Mouse (Mus musculus) CH12.LX (cell line): Measurements from ENCODE around the gene Kxd1. TPM values are rescaled to one million over a fixed set of nuclear protein-coding genes. Genes with fewer than 3 reads are reported as not detected.

Experiments
- DNase-seq: peaks from one replicate; pipeline ENCODE4 v3.0.0-alpha.2; 2013; ENCODE audit errors: extremely low read depth
- H3K27ac ChIP-seq: 2 replicates; pipeline ENCODE4 v1.5.1; 2012; ENCODE audit warnings: low read depth, mild to moderate bottlenecking, control low read depth, moderate library complexity; ENCODE audit not compliant: insufficient read depth
- H3K27me3 ChIP-seq: replicated peaks from 2 replicates; pipeline ENCODE3; 2012; ENCODE audit warnings: inconsistent platforms
- H3K36me3 ChIP-seq, 2 experiments: replicated peaks in 1 of 2; 2 replicates each; pipeline versions ENCODE3 to v1.6.1; 2012; ENCODE audit warnings: inconsistent platforms in 1 of 2, low read length in 1 of 2, mild to moderate bottlenecking in 1 of 2, mixed read lengths in 1 of 2, moderate library complexity in 1 of 2; ENCODE audit not compliant: control insufficient read depth in 1 of 2, insufficient read depth in 1 of 2
- H3K4me1 ChIP-seq, 2 experiments: 2 replicates each; pipeline ENCODE4 v1.6.1; 2012; ENCODE audit warnings: inconsistent platforms in 1 of 2, moderate library complexity in 1 of 2; ENCODE audit not compliant: insufficient read depth in 2 of 2, control insufficient read depth in 1 of 2
- H3K4me2 ChIP-seq: 2 replicates; pipeline ENCODE4 v1.6.1; 2012; ENCODE audit warnings: low read depth, mild to moderate bottlenecking, control low read depth; ENCODE audit not compliant: poor library complexity, insufficient read depth, severe bottlenecking
- H3K4me3 ChIP-seq, 3 experiments: fragments of 150-350 bp in 1 of 3; sonication (generic) in 1 of 3; replicated peaks in 1 of 3; 2 replicates each; pipeline versions ENCODE3 to v1.5.1; 2011 to 2012; ENCODE audit warnings: low read depth in 2 of 3, low read length in 2 of 3, mild to moderate bottlenecking in 2 of 3, moderate library complexity in 2 of 3, control low read depth in 1 of 3, improper control_type of control experiment in 1 of 3, inconsistent platforms in 1 of 3, mixed read lengths in 1 of 3; ENCODE audit not compliant: poor library complexity in 1 of 3
- H3K79me2 ChIP-seq: replicated peaks from 2 replicates; pipeline ENCODE4 v1.6.1; 2012; ENCODE audit warnings: mild to moderate bottlenecking, moderate library complexity; ENCODE audit not compliant: control insufficient read depth, poor library complexity, insufficient read depth, severe bottlenecking; ENCODE audit errors: extremely low read depth
- H3K9ac ChIP-seq: 2 replicates; pipeline ENCODE4 v1.6.1; 2012; ENCODE audit warnings: low read depth, mild to moderate bottlenecking, control low read depth, moderate library complexity; ENCODE audit not compliant: insufficient read depth
- H3K9me3 ChIP-seq: replicated peaks from 2 replicates; pipeline ENCODE3; 2012; ENCODE audit warnings: low read length, inconsistent platforms, mixed read lengths
- CHD2 ChIP-seq: IDR thresholded peaks from 2 replicates; pipeline ENCODE4 v1.6.1; 2011; ENCODE audit warnings: low read length, improper control_type of control experiment
- E2F4 ChIP-seq: IDR thresholded peaks from 2 replicates; pipeline ENCODE4 v1.6.1; 2011; ENCODE audit warnings: low read depth, low read length, improper control_type of control experiment; ENCODE audit not compliant: insufficient replicate concordance
- EP300 ChIP-seq: IDR thresholded peaks from 2 replicates; pipeline ENCODE4 v1.6.1; 2011; ENCODE audit warnings: low read length, improper control_type of control experiment
- HCFC1 ChIP-seq: IDR thresholded peaks from 2 replicates; pipeline ENCODE4 v1.6.1; 2012; ENCODE audit warnings: low read depth, mild to moderate bottlenecking, inconsistent platforms, low read length, improper control_type of control experiment
- JUN ChIP-seq: IDR thresholded peaks from 2 replicates; pipeline ENCODE4 v1.6.1; 2011; ENCODE audit warnings: low read depth, mild to moderate bottlenecking, low read length, improper control_type of control experiment, moderate library complexity; ENCODE audit not compliant: insufficient read depth
- MEF2A ChIP-seq: IDR thresholded peaks from 2 replicates; pipeline ENCODE4 v1.6.1; 2014; ENCODE audit warnings: low read depth, mild to moderate bottlenecking, inconsistent platforms, low read length, improper control_type of control experiment, borderline replicate concordance
- NRF1 ChIP-seq: IDR thresholded peaks from 2 replicates; pipeline ENCODE4 v1.6.1; 2014; ENCODE audit warnings: low read depth, mild to moderate bottlenecking, inconsistent platforms, low read length, improper control_type of control experiment, moderate library complexity
- PAX5 ChIP-seq: IDR thresholded peaks from 2 replicates; pipeline ENCODE4 v1.6.1; 2012; ENCODE audit warnings: low read length, inconsistent platforms, mixed read lengths
- RCOR1 ChIP-seq: conservative IDR thresholded peaks from 2 replicates; pipeline ENCODE4 v1.6.1; 2012; ENCODE audit warnings: low read depth, mild to moderate bottlenecking, inconsistent platforms, low read length, improper control_type of control experiment
- SIN3A ChIP-seq: IDR thresholded peaks from 2 replicates; pipeline ENCODE4 v1.6.1; 2012; ENCODE audit warnings: low read length, improper control_type of control experiment, inconsistent platforms
- TBP ChIP-seq: conservative IDR thresholded peaks from 2 replicates; pipeline ENCODE4 v1.6.1; 2011; ENCODE audit warnings: low read depth, low read length, improper control_type of control experiment
- UBTF ChIP-seq: IDR thresholded peaks from 2 replicates; pipeline ENCODE4 v1.6.1; 2012; ENCODE audit warnings: low read depth, mild to moderate bottlenecking, inconsistent platforms, low read length, improper control_type of control experiment, moderate library complexity
- ZC3H11A ChIP-seq: IDR thresholded peaks from 2 replicates; pipeline ENCODE4 v1.6.1; 2012; ENCODE audit warnings: low read depth, mild to moderate bottlenecking, inconsistent platforms, low read length, improper control_type of control experiment
- ZKSCAN1 ChIP-seq: IDR thresholded peaks from 2 replicates; pipeline ENCODE4 v1.6.1; 2012; ENCODE audit warnings: low read depth, inconsistent platforms, low read length, improper control_type of control experiment, borderline replicate concordance
- dilution Hi-C: fragments of 300-500 bp; cut with MboI; formaldehyde crosslinking; loops from 2 replicates; pipeline ENCODE4 v1.14.3; 2020; ENCODE audit warnings: low sequenced_read_pairs; ENCODE audit not compliant: extremely low pct_unique_long_range_greater_than_20kb, extremely low pct_ligation_motif_present
- in situ Hi-C: fragments of 300-500 bp; cut with MboI; formaldehyde crosslinking; loops from 3 replicates; pipeline ENCODE4 v1.14.3; 2019; ENCODE audit warnings: low sequenced_read_pairs, low pct_ligation_motif_present, low pct_unique_long_range_greater_than_20kb, mixed read lengths
- polyA plus RNA-seq: library from polyadenylated mRNA; unstranded; fragments of >175 nt; gene quantifications from 2 replicates; pipeline ENCODE4 v1.2.1, GENCODE M21; 2012; ENCODE audit warnings: low read depth; ENCODE audit not compliant: insufficient read length
- total RNA-seq, 2 experiments: library from RNA; depleted of rRNA; stranded (reverse); fragments of 300-350 nt in 1 of 2; fragments of >200 nt in 1 of 2; gene quantifications; 2 replicates each; pipeline ENCODE4 v1.2.3; 2012 to 2014

Gene Kxd1
- total and polyA plus RNA-seq, 3 experiments = 56.6 to 68.0 (median 63.4) TPM

DNA sequence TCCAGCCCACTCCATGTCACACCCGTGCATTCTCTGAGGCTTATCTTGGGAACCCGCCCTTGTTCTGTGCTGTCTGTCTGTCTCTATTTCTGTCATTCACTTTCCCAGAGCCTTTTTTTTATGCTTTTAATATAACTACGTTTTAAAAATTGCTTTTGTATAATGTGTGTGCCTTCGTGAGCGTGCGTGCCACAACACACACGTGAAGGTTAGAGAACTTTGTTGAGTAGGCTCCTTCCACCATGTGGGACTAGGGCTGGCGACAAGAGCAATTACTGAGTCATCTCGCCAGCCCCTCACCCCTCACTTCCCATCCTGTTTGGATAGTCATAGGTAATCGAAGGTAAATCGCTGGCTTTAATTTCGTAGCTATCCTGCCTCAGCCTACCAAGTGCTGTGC, 25.2 kb downstream of the Kxd1 start:
- no peak overlapping the region for H3K27ac ChIP-seq
- in situ Hi-C loops (loop anchor here (10.0 kb wide), 1 partner anchor 88 kb away; no protein-coding TSS in a partner anchor), dilution Hi-C loops (no loop called here)
- H3K36me3 ChIP-seq = peaks cover 3 to 28% of the 10 kb centered on the region in 2 experiments
- TF ChIP-seq UBTF (no peak), ZKSCAN1 (no peak), JUN (no peak), SIN3A (no peak), E2F4 (no peak), HCFC1 (no peak), CHD2 (no peak), TBP (no peak)
- H3K4me2 ChIP-seq = no peak overlapping the region
- no peaks in the 10 kb centered on the region for H3K9me3 ChIP-seq
- peaks cover 20% of the 10 kb centered on the region for H3K27me3 ChIP-seq
- DNase-seq = no peak
- H3K79me2 ChIP-seq = no peaks in the 10 kb centered on the region
- H3K9ac ChIP-seq = no peak overlapping the region
- peaks cover 7 to 60% of the 10 kb centered on the region in 2 experiments for H3K4me1 ChIP-seq
- H3K4me3 ChIP-seq = no peak overlapping the region

DNA sequence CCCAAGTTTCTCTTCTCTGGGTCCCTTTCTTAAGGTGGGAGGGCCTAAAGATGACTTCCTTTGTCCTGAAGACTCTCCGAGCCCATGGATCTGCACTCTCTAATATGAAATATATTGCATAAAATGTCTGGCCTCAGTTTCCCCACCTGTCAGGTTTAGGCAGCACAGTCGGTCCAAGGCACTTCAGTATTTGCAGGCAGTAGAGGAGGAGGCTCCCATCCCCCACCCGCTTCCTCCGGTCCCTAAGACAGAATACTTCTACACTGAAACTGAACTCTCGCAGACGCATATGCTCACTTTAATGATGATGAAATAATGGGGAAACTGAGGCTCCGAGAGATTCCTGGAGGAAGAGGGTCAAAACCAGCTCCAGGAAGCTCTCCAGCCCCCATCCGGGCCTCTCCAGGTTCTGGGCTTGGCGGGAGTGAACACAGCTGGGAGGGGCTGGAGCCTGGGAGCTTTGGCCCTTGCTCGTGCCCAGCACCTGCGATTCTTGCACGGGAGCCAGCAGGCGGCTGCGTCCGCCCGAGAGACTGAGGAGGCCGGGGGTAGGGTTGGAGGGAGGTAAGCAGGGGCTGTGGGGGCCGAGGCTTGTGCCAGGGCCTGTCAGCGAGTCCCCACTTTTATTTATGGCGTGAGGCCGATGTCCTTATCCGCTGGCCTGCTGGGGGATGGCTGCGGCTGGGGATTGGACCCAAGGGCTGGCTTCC, 25.8 kb downstream of the Kxd1 start:
- in situ Hi-C loops (loop anchor here (10.0 kb wide), 1 partner anchor 87 kb away; no protein-coding TSS in a partner anchor), dilution Hi-C loops (no loop called here)
- no peak overlapping the region for H3K27ac ChIP-seq
- H3K36me3 ChIP-seq = peaks cover 0 to 22% of the 10 kb centered on the region in 2 experiments
- H3K9me3 ChIP-seq = no peaks in the 10 kb centered on the region
- H3K79me2 ChIP-seq = no peaks in the 10 kb centered on the region
- DNase-seq = no peak
- H3K4me2 ChIP-seq = no peak overlapping the region
- no peak overlapping the region for H3K9ac ChIP-seq
- peaks cover 25% of the 10 kb centered on the region for H3K27me3 ChIP-seq
- no peak overlapping the region for H3K4me3 ChIP-seq
- peaks cover 6 to 56% of the 10 kb centered on the region in 2 experiments for H3K4me1 ChIP-seq
- TF ChIP-seq MEF2A = no peak
- TF ChIP-seq RCOR1 = no peak
- no peak for TF ChIP-seq PAX5
- no peak for TF ChIP-seq EP300
- no peak for TF ChIP-seq ZC3H11A
- no peak for TF ChIP-seq NRF1
